Mouse (Mus musculus) macrophage (primary cell): ENCODE results near the gene Nrde2. TPM values are rescaled to one million over a fixed set of nuclear protein-coding genes. Genes with fewer than 3 reads are reported as not detected.

Experiments used
- H3K27ac ChIP-seq: fragments of 350-480 bp; formaldehyde crosslinking; 2 replicates; pipeline ENCODE4 v1.9.0; 2021
- H3K36me3 ChIP-seq: fragments of 350-480 bp; formaldehyde crosslinking; 2 replicates; pipeline ENCODE4 v1.9.0; 2021; ENCODE audit errors: inconsistent target
- H3K4me3 ChIP-seq: fragments of 350-480 bp; formaldehyde crosslinking; 2 replicates; pipeline ENCODE4 v1.9.0; 2021; ENCODE audit errors: inconsistent target
- H3K79me2 ChIP-seq: fragments of 350-480 bp; formaldehyde crosslinking; 2 replicates; pipeline ENCODE4 v1.9.0; 2021; ENCODE audit errors: inconsistent target
- WGBS: methylation state at CpG from one replicate; pipeline ENCODE4 v1.1.7; 2026; ENCODE audit warnings: inconsistent platforms; ENCODE audit not compliant: missing documents; 5-methylcytosine and 5-hydroxymethylcytosine counted together
- polyA plus RNA-seq: library from polyadenylated mRNA; stranded (reverse); fragments of 250-400 nt; gene quantifications from 3 replicates; pipeline ENCODE4 v1.2.4, GENCODE M21; 2018; ENCODE audit warnings: inconsistent platforms

Nrde2 gene
- polyA plus RNA-seq, 1 experiment from 2014 or later: 19.9 TPM

GRCm38 (mm10) chr12:100166177-100166576 lies 6.7 kb upstream of the Nrde2 start:
- Histone ChIP-seq H3K27ac (no peak overlapping the region), H3K79me2 (no peaks in the 10 kb centered on the region), H3K36me3 (no peaks in the 10 kb centered on the region), H3K4me3 (no peak overlapping the region)
- WGBS: 37% methylated on average over 3 of the region's 3 CpGs

- H3K79me2 ChIP-seq: no peaks in the 10 kb centered on the region
- H3K4me3 ChIP-seq: no peak overlapping the region
- no peak overlapping the region for H3K27ac ChIP-seq
- WGBS: 82% methylated on average over 5 of the region's 7 CpGs
- no peaks in the 10 kb centered on the region for H3K36me3 ChIP-seq
Observed at GRCm38 (mm10) chr12:100164991-100165500, 5.6 kb upstream of the Nrde2 start.

DNA sequence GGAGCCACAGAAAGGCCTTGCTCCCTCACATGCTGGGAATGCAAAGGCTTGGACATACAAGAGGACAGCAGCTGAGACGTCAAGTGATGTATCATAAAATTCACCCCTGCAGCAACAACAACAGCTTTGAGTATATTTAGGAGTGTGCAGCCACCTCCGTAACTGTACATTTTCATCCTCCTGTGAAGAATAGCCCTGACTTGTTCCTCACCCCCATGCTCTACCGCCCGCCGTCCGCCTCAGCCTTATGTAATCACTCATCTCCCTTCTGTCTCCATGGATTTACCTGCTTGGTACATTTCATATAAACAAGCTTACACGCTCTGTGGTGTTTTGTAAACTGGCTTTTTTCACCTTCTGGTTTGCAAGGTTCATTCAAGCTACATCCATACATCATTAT lies 7.0 kb downstream of the Nrde2 start:
- H3K79me2 ChIP-seq: peaks cover 57% of the 10 kb centered on the region
- 98% methylated on average over 7 of the region's 7 CpGs for WGBS
- H3K27ac ChIP-seq: no peak overlapping the region
- H3K36me3 ChIP-seq: peaks cover 30% of the 10 kb centered on the region; the same call in 1 of the 2 replicates
- H3K4me3 ChIP-seq: no peak overlapping the region

DNA sequence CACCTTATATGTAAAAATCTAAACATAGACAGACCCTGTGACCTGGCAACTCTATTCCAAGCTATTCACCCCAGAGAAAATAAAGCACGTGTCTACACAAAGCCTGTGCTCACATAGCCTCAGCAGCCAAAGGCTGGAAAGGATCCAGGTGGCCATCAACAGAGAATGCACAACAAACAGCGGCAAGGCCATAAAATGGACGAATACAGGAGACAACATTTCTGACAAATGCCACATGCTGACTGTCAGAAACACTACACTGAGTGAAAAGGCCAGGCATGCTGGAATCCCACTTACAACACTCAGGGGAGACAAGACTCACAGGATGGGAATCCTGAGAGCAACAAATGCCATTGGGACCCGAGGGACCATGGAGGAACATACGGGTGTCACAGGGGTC lies 15.2 kb downstream of the Nrde2 start:
- Histone ChIP-seq H3K79me2 (no peaks in the 10 kb centered on the region), H3K4me3 (no peak overlapping the region), H3K36me3 (peaks cover 88% of the 10 kb centered on the region), H3K27ac (no peak overlapping the region)
- WGBS: 96% methylated on average over 5 of the region's 5 CpGs

GRCm38 (mm10) chr12:100143737-100144136 lies 15.7 kb downstream of the Nrde2 start:
- WGBS: 97% methylated on average over 9 of the region's 9 CpGs
- Histone ChIP-seq H3K27ac (no peak overlapping the region), H3K4me3 (no peak overlapping the region), H3K79me2 (no peaks in the 10 kb centered on the region), H3K36me3 (peaks cover 88% of the 10 kb centered on the region)

DNA sequence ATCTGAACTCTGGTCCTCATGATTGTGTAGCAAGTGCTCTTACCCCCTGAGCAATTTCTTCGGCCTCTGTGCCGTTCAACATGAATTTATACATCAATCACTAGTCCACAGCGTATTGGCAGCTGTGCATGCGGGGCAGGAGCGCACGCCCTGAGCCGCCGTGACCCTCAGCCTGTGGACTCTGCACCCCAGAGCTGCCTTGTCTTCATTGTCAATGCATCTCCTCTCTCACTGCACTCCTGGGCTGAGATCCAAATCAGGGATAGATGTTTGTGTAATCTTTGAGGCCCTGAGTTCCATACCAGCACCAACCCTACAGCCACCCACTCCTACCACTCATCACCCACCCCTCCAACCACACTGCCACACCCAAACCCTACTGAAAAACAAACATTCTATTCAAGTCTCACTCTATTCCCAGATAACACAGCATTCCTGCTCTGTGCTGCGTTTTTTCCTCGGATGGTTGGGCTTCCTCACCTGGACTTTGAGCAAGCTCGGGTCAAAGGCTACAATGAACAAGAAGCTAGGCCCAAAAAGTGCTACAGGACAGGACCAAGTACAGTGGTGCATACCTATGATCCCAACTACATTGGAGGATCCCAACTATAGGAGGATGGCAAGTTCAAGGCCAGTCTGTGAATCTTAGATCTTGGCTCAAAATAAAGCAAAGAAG lies 16.5 kb downstream of the Nrde2 start:
- 93% methylated on average over 11 of the region's 11 CpGs for WGBS
- no peaks in the 10 kb centered on the region for H3K79me2 ChIP-seq
- no peak overlapping the region for H3K4me3 ChIP-seq
- peaks cover 91% of the 10 kb centered on the region for H3K36me3 ChIP-seq
- no peak overlapping the region for H3K27ac ChIP-seq

GRCm38 (mm10) chr12:100135117-100135516 lies 24.3 kb downstream of the Nrde2 start:
- peaks cover 89% of the 10 kb centered on the region for H3K36me3 ChIP-seq
- no peak overlapping the region for H3K4me3 ChIP-seq
- H3K27ac ChIP-seq: no peak overlapping the region
- no peaks in the 10 kb centered on the region for H3K79me2 ChIP-seq
- 90% methylated on average over 3 of the region's 3 CpGs for WGBS

DNA sequence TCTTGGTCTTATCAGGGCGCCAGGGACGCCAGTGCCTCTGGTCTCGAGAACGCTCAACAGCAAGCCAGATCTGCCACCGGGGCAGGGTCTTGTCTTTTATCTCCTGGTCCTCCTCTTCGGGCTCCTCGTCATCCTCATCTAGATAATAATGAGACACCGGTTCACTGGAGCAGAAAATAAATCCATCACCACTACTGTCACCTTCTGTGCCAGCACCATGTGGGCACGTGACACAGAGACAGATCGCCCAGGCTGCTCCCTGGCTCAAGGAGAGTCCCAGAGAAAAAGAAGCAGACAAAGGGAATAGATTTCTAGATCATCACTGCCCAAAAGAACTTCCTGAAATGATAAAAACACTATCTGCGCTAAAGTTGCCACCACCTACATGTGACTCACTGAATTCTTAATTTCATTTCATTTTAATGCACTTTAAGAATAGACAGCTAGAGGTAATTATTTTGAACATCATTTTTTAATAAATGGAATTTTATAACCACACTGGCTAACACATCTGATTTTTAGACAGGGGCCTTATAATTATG lies 25.0 kb downstream of the Nrde2 start:
- Histone ChIP-seq H3K36me3 (peaks cover 87% of the 10 kb centered on the region), H3K27ac (no peak overlapping the region), H3K4me3 (no peak overlapping the region), H3K79me2 (no peaks in the 10 kb centered on the region)
- WGBS: 89% methylated on average over 11 of the region's 11 CpGs

- Histone ChIP-seq H3K27ac (no peak overlapping the region), H3K36me3 (peaks cover 78% of the 10 kb centered on the region), H3K4me3 (no peak overlapping the region), H3K79me2 (no peaks in the 10 kb centered on the region)
- WGBS: 57% methylated on average over 8 of the region's 8 CpGs
Observed at GRCm38 (mm10) chr12:100131655-100132054, 27.8 kb downstream of the Nrde2 start.

DNA sequence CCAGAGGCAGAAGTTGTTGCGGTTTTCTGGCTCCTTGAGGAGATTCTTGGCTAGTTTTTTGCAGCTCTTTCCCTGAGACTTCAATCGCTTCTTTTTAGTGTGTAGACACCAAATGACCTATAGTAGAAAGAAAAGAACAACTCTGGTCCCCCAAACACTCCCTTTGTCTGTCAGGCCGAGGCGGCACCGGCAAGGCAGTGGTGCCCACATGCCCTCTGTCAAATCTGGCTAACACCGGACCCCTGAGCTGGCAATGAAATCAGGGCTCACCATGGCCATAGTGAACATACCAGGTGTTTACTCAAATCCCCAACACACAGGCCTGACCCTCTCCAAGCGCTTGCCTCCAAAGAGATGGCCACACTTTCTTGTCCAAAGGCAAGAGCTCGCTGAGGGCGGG lies 28.3 kb downstream of the Nrde2 start:
- WGBS: 99% methylated on average over 9 of the region's 9 CpGs
- H3K36me3 ChIP-seq: peaks cover 73% of the 10 kb centered on the region
- no peak overlapping the region for H3K4me3 ChIP-seq
- no peaks in the 10 kb centered on the region for H3K79me2 ChIP-seq
- H3K27ac ChIP-seq: no peak overlapping the region

- H3K79me2 ChIP-seq: no peaks in the 10 kb centered on the region
- peaks cover 73% of the 10 kb centered on the region for H3K36me3 ChIP-seq
Observed at GRCm38 (mm10) chr12:100128961-100129360, 30.5 kb downstream of the Nrde2 start.

GRCm38 (mm10) chr12:100128522-100128921 lies 30.9 kb downstream of the Nrde2 start:
- peaks cover 73% of the 10 kb centered on the region for H3K36me3 ChIP-seq
- H3K27ac ChIP-seq: no peak overlapping the region

More at GRCm38 (mm10) chr12:100128961-100129360, 30.5 kb downstream of the Nrde2 start:
- H3K4me3 ChIP-seq: no peak overlapping the region
- 96% methylated on average over 8 of the region's 8 CpGs for WGBS
- no peak overlapping the region for H3K27ac ChIP-seq

DNA sequence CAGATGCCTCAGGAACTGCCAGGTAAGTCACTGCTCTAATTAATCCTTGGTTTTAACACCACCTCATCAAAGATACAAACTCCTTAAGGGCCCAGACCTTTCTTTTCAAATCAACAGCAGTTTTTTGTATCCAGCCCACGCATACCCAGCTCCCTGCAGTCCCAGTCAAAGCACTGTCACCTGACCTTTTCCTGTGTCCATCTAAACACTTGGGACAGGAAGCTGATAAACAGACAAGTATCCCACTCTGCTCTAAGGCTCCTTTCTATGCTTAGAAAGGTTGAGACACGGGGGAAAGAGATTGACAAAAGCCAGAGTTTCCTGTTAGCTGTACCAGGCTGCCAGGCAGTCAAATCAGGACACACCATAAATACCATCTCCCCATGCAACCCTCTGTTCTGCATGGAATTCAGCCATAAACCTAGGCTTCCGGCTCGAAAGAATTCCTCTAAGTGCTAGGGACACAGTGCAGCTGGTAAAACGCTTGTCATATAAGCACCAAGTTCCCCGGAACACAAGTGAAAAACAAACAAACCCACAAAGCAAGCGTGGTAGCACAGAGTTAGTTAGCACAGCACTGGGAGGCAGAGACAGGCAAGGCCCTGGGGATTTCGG lies 31.5 kb downstream of the Nrde2 start:
- WGBS: 97% methylated on average over 8 of the region's 8 CpGs
- H3K36me3 ChIP-seq: peaks cover 74% of the 10 kb centered on the region
- no peaks in the 10 kb centered on the region for H3K79me2 ChIP-seq
- no peak overlapping the region for H3K27ac ChIP-seq
- no peak overlapping the region for H3K4me3 ChIP-seq

More at GRCm38 (mm10) chr12:100128522-100128921, 30.9 kb downstream of the Nrde2 start:
- 95% methylated on average over 6 of the region's 6 CpGs for WGBS
- no peak overlapping the region for H3K4me3 ChIP-seq
- no peaks in the 10 kb centered on the region for H3K79me2 ChIP-seq

- peaks cover 74% of the 10 kb centered on the region for H3K36me3 ChIP-seq
- H3K79me2 ChIP-seq: no peaks in the 10 kb centered on the region
- H3K27ac ChIP-seq: no peak overlapping the region
- WGBS: 93% methylated on average over 17 of the region's 17 CpGs
- H3K4me3 ChIP-seq: no peak overlapping the region
Observed at GRCm38 (mm10) chr12:100126968-100127865, 32.2 kb downstream of the Nrde2 start.
